Mouse (Mus musculus) kidney, adult 2 months (tissue): ENCODE data around the gene Fgfr4. TPM values are rescaled to one million over a fixed set of nuclear protein-coding genes. Genes with fewer than 3 reads are reported as not detected.
A peak's percentile ranks its signal among the peaks of the same experiment; 100 is the strongest.

Source experiments
- DNase-seq: peaks from one replicate; pipeline ENCODE4 v3.0.0; 2021
- H3K27ac ChIP-seq: fragments of 200-500 bp; 2 replicates; pipeline ENCODE4 v1.5.1; 2012; ENCODE audit warnings: low read depth, low read length, control low read depth, inconsistent platforms; ENCODE audit not compliant: insufficient read depth
- H3K27me3 ChIP-seq: fragments of 200-500 bp; replicated peaks from 2 replicates; pipeline ENCODE4 v1.6.1; 2012; ENCODE audit warnings: mild to moderate bottlenecking, moderate library complexity, low read length, inconsistent platforms; ENCODE audit not compliant: control insufficient read depth, insufficient read depth
- H3K36me3 ChIP-seq: fragments of 200-500 bp; 2 replicates; pipeline ENCODE4 v1.6.1; 2012; ENCODE audit warnings: mild to moderate bottlenecking, moderate library complexity, low read length, inconsistent platforms; ENCODE audit not compliant: control insufficient read depth, insufficient read depth
- H3K4me1 ChIP-seq: fragments of 200-500 bp; 2 replicates; pipeline ENCODE4 v1.6.1; 2011; ENCODE audit warnings: low read length; ENCODE audit not compliant: control insufficient read depth, insufficient read depth
- H3K4me3 ChIP-seq: fragments of 200-500 bp; 2 replicates; pipeline ENCODE4 v1.5.1; 2011; ENCODE audit warnings: mild to moderate bottlenecking, low read depth, low read length, control low read depth; ENCODE audit not compliant: insufficient read depth
- CTCF ChIP-seq: fragments of 200-500 bp; conservative IDR thresholded peaks from 2 replicates; pipeline ENCODE4 v1.5.1; 2011; ENCODE audit warnings: low read depth, mild to moderate bottlenecking, control low read depth, low read length, moderate library complexity, mixed read lengths; ENCODE audit not compliant: insufficient read depth, insufficient read length
- POLR2A ChIP-seq: fragments of 200-500 bp; IDR thresholded peaks from one replicate; pipeline ENCODE4 v1.6.1; 2011; ENCODE audit warnings: low read depth, low read length, control low read depth
- WGBS: fragments of 180-500 bp; shearing (Covaris S2); methylation state at CpG from one replicate; pipeline ENCODE4 v1.1.7; 2018; 5-methylcytosine and 5-hydroxymethylcytosine counted together
- polyA plus RNA-seq: library from polyadenylated mRNA; depleted of rRNA; stranded (reverse); fragments of >200 nt; gene quantifications from 2 replicates; pipeline ENCODE4 v1.2.3, GENCODE M21; 2012

The Fgfr4 gene
- polyA plus RNA-seq, 1 experiment: 35.3 TPM

- WGBS: 91% methylated on average over 11 of the region's 11 CpGs
- TF ChIP-seq CTCF (no peak), POLR2A (no peak)
- Histone ChIP-seq H3K4me1 (peaks cover 12% of the 10 kb centered on the region), H3K36me3 (no peaks in the 10 kb centered on the region), H3K27me3 (no peaks in the 10 kb centered on the region), H3K4me3 (no peak overlapping the region), H3K27ac (no peak overlapping the region)
- DNase-seq: no peak
Measured at GRCm38 (mm10) chr13:55174347-55174746, 21.9 kb downstream of the Fgfr4 start.

- Histone ChIP-seq H3K36me3 (no peaks in the 10 kb centered on the region), H3K4me3 (no peak overlapping the region), H3K27ac (no peak overlapping the region), H3K4me1 (peaks cover 11% of the 10 kb centered on the region), H3K27me3 (no peaks in the 10 kb centered on the region)
- WGBS: 74% methylated on average over 6 of the region's 6 CpGs
- no peak for DNase-seq
- TF ChIP-seq CTCF (no peak), POLR2A (no peak)
Measured at GRCm38 (mm10) chr13:55176265-55176664, 23.8 kb downstream of the Fgfr4 start.

- Histone ChIP-seq H3K27me3 (no peaks in the 10 kb centered on the region), H3K4me1 (no peaks in the 10 kb centered on the region), H3K36me3 (no peaks in the 10 kb centered on the region), H3K27ac (no peak overlapping the region), H3K4me3 (no peak overlapping the region)
- DNase-seq: no peak
- TF ChIP-seq CTCF (peak; percentile 31), POLR2A (no peak)
- 69% methylated on average over 4 of the region's 4 CpGs for WGBS
Measured at GRCm38 (mm10) chr13:55177903-55178496, 25.6 kb downstream of the Fgfr4 start.

GRCm38 (mm10) chr13:55178556-55178955 is 26.1 kb downstream of the Fgfr4 start:
- Histone ChIP-seq H3K4me3 (no peak overlapping the region), H3K4me1 (no peaks in the 10 kb centered on the region), H3K27me3 (no peaks in the 10 kb centered on the region), H3K36me3 (no peaks in the 10 kb centered on the region), H3K27ac (no peak overlapping the region)
- WGBS: 41% methylated on average over 2 of the region's 2 CpGs
- peak; percentile 85 for DNase-seq
- TF ChIP-seq POLR2A: no peak
- peak; percentile 93 for TF ChIP-seq CTCF

- Histone ChIP-seq H3K36me3 (no peaks in the 10 kb centered on the region), H3K4me3 (no peak overlapping the region), H3K27ac (no peak overlapping the region), H3K27me3 (no peaks in the 10 kb centered on the region), H3K4me1 (no peaks in the 10 kb centered on the region)
- 80% methylated on average over 3 of the region's 3 CpGs for WGBS
- peak; percentile 57 for DNase-seq
- TF ChIP-seq CTCF (no peak), POLR2A (no peak)
Measured at GRCm38 (mm10) chr13:55179591-55179990, 27.2 kb downstream of the Fgfr4 start.

GRCm38 (mm10) chr13:55181786-55182172 is 29.3 kb downstream of the Fgfr4 start:
- Histone ChIP-seq H3K4me3 (peak overlapping the region; percentile 53), H3K36me3 (no peaks in the 10 kb centered on the region), H3K27ac (peak overlapping the region; percentile 81), H3K27me3 (no peaks in the 10 kb centered on the region), H3K4me1 (no peaks in the 10 kb centered on the region)
- WGBS: 75% methylated on average over 2 of the region's 2 CpGs
- DNase-seq: no peak
- TF ChIP-seq POLR2A (no peak), CTCF (no peak)

- H3K36me3 ChIP-seq: no peaks in the 10 kb centered on the region
- no peaks in the 10 kb centered on the region for H3K4me1 ChIP-seq
- 2% methylated on average over 23 of the region's 23 CpGs for WGBS
- TF ChIP-seq POLR2A (no peak), CTCF (peak; percentile 94)
- peak; percentile 91 for DNase-seq
- no peaks in the 10 kb centered on the region for H3K27me3 ChIP-seq
- H3K27ac ChIP-seq: peak overlapping the region; percentile 81
- H3K4me3 ChIP-seq: peak overlapping the region; percentile 53
Measured at GRCm38 (mm10) chr13:55182173-55182894, 29.9 kb downstream of the Fgfr4 start.
